Mouse (Mus musculus): ENCODE results near the gene Pde6d. TPM values are rescaled to one million over a fixed set of nuclear protein-coding genes. Genes with fewer than 3 reads are reported as not detected.
A peak's percentile ranks its signal among the peaks of the same experiment; 100 is the strongest.

The Pde6d gene
- total RNA-seq, 2 experiments from 2014 or later = 24.3 to 30.3 TPM

DNA sequence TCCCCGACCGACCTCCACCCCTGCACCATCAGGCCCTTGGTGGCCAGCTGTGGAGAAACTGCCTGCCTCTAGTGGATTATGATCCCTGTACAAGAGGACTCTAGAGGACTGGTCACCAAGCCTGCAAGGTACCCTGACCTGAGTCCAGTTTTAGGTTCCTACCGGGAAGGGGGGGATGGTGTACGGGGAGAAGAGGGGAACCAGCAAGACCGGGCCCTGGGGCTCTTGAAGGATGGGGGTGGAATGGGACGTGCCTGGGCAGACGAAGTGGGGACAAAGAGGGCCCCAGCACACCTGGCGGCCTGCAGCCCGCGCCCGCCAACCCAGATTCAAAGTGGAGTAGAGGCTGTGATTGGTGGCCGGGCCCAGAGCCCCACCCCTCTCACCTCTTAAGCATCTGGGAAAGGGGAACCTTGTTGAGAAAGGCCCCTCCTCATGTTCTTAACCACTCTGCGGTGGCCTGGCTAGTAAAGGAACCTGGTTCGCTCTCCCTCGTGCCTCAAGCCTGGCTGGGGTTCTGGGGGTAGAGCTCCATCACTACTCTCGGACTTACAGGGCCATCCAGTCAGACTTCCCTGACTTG, 79.2 kb downstream of the Pde6d start:
- intact Hi-C loops (cut with DNase I) = no loop called here

DNA sequence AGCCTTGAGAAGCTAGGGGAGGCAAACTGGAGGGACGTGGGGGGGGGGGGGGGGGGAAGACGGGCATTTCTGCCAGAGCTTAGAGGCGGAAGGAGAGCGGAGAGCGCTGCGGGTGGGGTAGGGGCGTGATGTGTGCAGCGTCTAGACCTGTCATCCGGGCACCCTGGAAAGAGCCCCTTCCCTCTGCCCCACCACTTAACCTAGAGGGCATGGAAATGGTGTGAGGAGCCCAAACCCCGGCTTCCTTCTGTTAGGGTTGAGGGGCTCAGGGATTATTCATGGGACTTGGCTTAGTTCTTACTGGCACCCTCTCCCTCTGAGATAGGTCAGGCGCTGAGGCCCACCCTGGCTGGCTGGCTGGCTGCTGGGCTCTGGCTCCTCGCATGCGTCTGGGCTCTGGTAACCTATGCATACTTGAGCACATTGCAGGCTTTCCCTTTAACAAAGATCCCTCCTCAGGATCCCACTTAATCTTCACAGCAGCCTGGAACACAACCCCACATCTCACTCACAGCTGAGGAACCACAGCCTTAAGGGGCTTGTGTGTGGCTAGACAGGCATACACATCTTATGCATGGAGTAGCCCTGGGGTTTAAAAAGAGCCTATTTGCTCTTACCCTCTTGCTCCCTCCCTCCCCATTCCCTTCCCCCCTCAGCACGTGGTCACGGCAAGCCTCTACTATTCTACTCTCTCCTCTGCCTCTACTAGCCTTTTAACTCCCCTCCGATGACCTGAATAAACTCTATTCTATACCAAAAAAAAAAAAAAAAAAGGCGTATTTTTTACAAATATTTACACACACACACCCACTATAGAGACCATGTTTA, 80.0 kb downstream of the Pde6d start:
- no peak overlapping the region for H3K4me3 ChIP-seq
- peak overlapping the region; percentile 63; the same call in 1 of the 2 replicates for H3K27ac ChIP-seq
- DNase-seq = no peak
- no peak for TF ChIP-seq CTCF (IDR thresholded peaks at IDR 0.05)
- intact Hi-C loops (cut with DNase I) = no loop called here

More for the DNA sequence above, 79.2 kb downstream of the Pde6d start:
- Histone ChIP-seq H3K4me3 (peak overlapping the region; percentile 73), H3K27ac (peak overlapping the region; percentile 90)
- peak; percentile 46 for DNase-seq
- TF ChIP-seq CTCF (IDR thresholded peaks at IDR 0.05) = no peak

DNA sequence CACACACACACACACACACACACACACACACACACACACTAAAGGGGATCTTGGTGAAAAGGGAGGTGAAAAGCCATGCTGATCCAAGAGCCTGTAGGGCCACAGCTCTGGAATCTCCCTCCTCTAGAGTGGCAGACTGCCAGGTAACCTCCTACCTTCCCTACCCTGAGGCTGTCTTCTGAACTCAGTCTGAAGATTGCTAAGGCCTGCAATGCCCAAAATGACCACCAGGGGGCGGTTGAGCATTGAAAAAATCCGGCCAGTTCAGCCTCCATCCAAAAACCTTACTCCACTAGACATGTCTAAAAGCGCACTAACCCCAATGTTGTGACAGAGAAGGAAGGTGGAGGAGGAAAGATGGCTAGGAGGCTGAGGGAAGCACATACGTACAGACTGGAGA, 80.9 kb downstream of the Pde6d start:
- no peak; the same call in none of the 2 replicates for TF ChIP-seq CTCF (IDR thresholded peaks at IDR 0.05)
- intact Hi-C loops (cut with DNase I) = loop anchor here (1.0 to 2.0 kb wide), 3 partner anchors 29 to 61 kb away; no protein-coding TSS in a partner anchor
- DNase-seq = peak; percentile 91
- H3K4me3 ChIP-seq = no peak overlapping the region
- peak overlapping the region; percentile 63 for H3K27ac ChIP-seq

DNA sequence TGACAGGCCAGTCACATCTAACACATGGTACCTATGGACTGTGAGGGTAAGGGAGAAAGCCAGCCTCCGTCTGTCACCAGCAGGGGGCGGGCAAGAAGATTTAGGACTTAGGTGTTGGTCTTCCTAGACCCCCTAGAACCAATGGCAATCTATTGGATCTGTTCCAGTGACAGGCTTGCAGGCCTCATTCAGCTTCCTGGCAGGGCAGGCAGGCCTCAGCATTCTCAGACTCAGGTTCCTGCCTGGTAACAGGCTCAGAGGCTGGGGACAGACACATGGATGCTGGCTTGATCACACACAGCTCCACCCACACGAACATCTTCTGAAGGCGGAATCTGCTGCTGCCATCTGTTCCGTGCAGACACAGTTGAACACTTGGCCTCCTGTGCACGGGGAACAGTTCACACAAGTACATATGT, 81.3 kb downstream of the Pde6d start:
- Histone ChIP-seq H3K4me3 (no peak overlapping the region), H3K27ac (peak overlapping the region; percentile 63; the same call in 1 of the 2 replicates)
- peak; percentile 64 for DNase-seq
- peak; percentile 68 for TF ChIP-seq CTCF (IDR thresholded peaks at IDR 0.05)
- intact Hi-C loops (cut with DNase I) = loop anchor here (1.0 to 2.0 kb wide), 3 partner anchors 28 to 60 kb away; no protein-coding TSS in a partner anchor

DNA sequence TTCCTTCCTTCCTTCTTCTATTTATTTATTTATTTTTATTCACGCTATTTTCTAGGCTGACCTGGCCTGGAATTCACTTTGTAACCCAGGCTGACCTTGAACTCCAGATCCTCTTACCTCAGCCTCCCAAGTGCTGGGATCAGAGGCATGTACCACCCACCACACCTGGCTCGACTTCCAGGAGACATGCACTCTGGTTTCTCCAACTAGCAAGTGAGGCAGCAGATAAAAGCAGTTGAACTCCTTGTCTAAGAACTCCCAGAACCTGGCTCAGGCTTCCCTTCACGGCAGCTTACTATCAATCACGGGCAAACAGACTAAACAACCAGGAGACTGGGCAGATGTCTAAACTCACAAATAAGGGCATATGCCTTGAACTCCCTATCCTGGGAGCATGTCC, 81.7 kb downstream of the Pde6d start:
- Histone ChIP-seq H3K4me3 (no peak overlapping the region), H3K27ac (peak overlapping the region; percentile 63; the same call in 1 of the 2 replicates)
- no peak for TF ChIP-seq CTCF (IDR thresholded peaks at IDR 0.05)
- no peak for DNase-seq
- intact Hi-C loops (cut with DNase I) = loop anchor here (1.0 to 2.0 kb wide), 3 partner anchors 28 to 60 kb away; no protein-coding TSS in a partner anchor

DNA sequence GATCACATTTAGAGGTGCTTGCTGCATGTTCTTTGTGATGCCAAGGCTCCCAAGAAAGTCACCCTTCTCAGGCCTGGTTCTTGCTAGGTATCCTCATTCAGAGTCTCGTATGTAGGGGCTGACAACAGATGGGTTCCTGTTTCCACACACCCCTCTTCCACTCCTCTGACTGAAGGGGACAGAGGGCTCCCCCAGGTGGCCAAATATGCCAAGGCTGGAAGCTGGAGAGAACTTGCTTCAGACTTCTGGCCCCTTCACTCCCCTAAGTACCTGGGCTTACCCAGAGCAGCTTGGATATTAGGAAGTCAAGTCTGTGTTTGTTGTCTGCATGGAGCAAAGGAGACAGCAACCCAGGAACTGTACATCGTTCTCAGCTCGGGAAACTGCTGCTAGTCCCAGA, 82.5 kb downstream of the Pde6d start:
- Histone ChIP-seq H3K4me3 (no peak overlapping the region), H3K27ac (peak overlapping the region; percentile 17)
- TF ChIP-seq CTCF (IDR thresholded peaks at IDR 0.05) = peak; percentile 81
- intact Hi-C loops (cut with DNase I) = loop anchor here (2.0 kb wide), 2 partner anchors 27 to 59 kb away; no protein-coding TSS in a partner anchor
- DNase-seq = peak; percentile 77

DNA sequence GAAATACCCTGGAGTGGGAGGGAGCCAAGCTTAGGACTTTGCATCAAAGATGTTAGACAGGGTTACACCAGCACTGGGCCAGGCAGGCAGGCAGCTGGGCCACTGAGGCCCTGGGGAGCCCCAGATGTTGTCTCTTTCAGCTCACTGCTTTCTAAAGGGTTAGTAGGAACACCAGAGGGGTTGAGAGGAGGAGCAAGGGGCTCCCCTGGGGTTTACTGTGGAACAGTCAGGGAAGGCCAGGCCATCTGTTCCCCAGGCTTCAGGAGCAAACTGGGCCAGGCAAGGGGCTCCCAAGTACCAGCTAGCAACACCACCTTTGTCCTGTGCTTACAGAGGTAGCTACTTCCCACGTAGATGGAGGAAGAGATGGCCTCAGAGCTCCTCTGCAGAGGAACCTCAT, 83.8 kb downstream of the Pde6d start:
- no peak for TF ChIP-seq CTCF (IDR thresholded peaks at IDR 0.05)
- intact Hi-C loops (cut with DNase I) = no loop called here
- no peak overlapping the region for H3K4me3 ChIP-seq
- peak; percentile 48 for DNase-seq
- peak overlapping the region; percentile 64 for H3K27ac ChIP-seq

DNA sequence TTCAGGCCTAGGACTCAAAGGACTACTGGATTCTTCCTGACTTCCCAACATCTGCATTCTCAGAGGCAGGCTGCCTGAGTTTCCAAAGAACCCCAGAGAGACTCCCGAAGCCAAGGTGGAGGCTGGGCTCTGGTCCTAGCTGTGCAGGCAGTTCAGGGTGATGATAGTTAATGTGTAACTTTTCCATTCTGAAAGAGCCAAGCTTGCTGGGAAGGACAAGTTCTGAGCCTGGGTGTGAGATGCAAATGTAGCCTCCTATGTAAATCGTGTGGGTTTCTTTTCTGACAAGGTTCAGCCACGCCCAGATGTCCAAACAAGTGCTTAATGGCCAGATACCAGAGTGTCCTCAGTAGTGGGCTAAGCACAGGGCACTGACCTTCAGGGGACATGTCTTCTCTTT, 84.4 kb downstream of the Pde6d start:
- no peak for DNase-seq
- peak overlapping the region; percentile 64 for H3K27ac ChIP-seq
- intact Hi-C loops (cut with DNase I) = no loop called here
- H3K4me3 ChIP-seq = no peak overlapping the region
- TF ChIP-seq CTCF (IDR thresholded peaks at IDR 0.05) = no peak

DNA sequence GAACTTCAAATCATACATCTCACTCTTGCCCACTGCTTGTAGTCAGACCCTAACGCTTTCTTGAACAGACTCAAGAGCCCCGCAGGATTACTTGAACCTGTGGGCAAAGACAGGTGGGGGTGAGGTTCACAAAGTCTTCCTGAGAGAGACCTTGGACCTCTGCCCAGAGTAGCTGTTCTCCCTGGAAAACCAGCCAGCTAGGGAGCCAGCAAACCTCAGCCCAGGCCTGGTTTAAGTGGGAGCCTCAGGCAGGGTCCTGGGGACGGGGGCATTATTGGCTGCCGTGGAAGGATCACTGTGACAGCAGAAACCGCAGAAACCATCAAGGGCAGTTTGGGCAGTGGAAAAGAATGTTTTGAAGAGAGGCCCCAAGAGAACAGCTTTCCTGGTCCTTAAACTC, 85.1 kb downstream of the Pde6d start:
- intact Hi-C loops (cut with DNase I) = no loop called here
- DNase-seq = no peak
- Histone ChIP-seq H3K4me3 (no peak overlapping the region), H3K27ac (peak overlapping the region; percentile 64; the same call in 1 of the 2 replicates)
- TF ChIP-seq CTCF (IDR thresholded peaks at IDR 0.05) = no peak

DNA sequence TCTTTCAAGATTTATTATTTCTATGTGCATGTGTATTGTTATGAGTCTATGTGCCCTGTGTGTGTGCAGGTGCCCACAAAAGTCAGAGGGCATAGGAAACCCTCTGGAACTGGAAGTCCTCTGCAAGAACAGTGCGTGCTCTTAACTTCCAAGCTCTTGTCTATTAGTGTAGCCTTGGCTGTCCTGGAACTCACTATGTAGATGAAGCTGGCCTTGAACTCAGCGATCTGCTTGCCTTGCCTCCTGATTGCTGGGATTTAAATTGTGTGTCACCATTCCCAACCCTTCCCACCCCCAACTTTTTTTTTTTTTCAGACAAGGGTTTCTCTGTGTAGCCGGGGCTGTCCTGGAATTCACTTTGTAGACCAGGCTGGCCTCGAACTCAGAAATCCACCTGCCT, 86.1 kb downstream of the Pde6d start:
- no peak overlapping the region for H3K27ac ChIP-seq
- intact Hi-C loops (cut with DNase I) = no loop called here
- no peak for DNase-seq
- no peak overlapping the region for H3K4me3 ChIP-seq
- no peak for TF ChIP-seq CTCF (IDR thresholded peaks at IDR 0.05)

DNA sequence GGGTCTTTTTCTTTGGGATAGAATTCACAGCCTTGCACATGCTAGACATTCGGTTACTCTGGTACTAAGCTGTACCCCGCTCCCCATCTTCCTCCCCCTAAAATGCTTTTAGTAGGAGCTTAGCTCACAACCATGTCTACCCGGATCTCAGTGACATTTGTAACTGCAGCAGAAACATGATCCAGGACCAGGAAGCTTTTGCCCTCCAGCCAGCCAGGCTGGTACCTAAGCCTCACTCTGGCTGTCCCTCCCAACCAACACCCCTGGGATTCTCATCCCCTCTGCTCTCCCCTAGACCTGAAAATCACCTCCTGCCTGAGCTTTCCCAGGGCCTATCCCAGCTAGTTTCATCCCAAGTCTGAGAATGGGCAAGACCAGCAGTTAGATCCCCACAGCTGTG, 88.6 kb downstream of the Pde6d start:
- TF ChIP-seq CTCF (IDR thresholded peaks at IDR 0.05) = no peak
- DNase-seq = peak; percentile 66
- intact Hi-C loops (cut with DNase I) = no loop called here
- no peak overlapping the region for H3K4me3 ChIP-seq
- H3K27ac ChIP-seq = peak overlapping the region; percentile 82

Other genes starting within 250 kb of the Pde6d start
- gene Ncl, start 223.2 kb downstream of the Pde6d start, total RNA-seq (2021) = 100 to 1,000 TPM; 102 to 105 TPM
- gene Nmur1, start 156.4 kb downstream of the Pde6d start, total RNA-seq (2021) = not detected
- gene Tex44, start 156.3 kb downstream of the Pde6d start, total RNA-seq (2021) = not detected
- 100 to 1,000 TPM in 1 of 2 experiments, 10 to 100 TPM in 1; 58.5 to 108 TPM for gene Ptma, start 55.9 kb downstream of the Pde6d start, total RNA-seq (2021)
- gene Cops7b, start 275 bp upstream of the Pde6d start, total RNA-seq (2021) = 10 to 100 TPM; 10.2 to 11.0 TPM
- 1 to 10 TPM in 1 of 2 experiments, under 1 TPM in 1; 0.36 to 1.0 TPM for gene Nppc, start 87.9 kb upstream of the Pde6d start, total RNA-seq (2021)
- 10 to 100 TPM; 11.7 to 14.2 TPM for gene Dis3l2, start 121.2 kb upstream of the Pde6d start, total RNA-seq (2021)

All from gastrocnemius, adult 2 months (tissue).